Mouse (Mus musculus): ENCODE measurements around the gene Iqck.

Gene Iqck

DNA sequence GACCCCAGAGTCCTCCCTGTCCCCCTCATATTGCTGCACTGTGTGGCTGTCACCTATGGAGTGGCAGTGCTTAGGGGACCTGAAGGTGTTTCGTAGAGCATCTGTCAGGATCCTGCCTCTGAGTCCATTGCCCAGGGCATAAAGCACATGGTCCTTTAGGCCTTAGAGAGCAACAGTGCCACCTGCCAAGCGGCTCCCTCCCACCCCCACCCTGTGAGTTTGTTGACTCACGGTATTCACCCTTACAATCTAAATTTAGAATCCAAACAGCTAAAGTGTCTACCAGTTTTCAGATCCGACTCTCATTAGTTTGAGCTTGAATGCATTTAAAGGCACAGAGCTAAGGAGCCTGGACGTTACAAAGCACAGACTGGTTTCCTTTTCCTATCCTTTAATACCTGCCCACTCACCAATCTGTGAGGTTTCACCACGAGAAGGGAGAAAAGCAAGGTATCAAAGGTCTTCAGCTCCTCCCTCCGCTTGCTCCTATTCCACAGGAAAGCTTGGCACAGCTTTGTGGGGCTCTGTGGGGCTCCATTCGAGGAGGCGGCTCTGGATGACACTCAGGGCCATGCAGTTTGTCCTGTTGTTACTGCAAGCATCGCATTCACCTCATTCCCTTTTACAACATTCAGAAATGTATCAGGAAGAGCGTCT, 98.2 kb downstream of the Iqck start:
- DNase-seq (ENCODE audit: low spot score), result no peak

GRCm38 (mm10) chr7:118954968-118955367, 99.4 kb downstream of the Iqck start:
- no peak for DNase-seq (ENCODE audit: low spot score)

DNA sequence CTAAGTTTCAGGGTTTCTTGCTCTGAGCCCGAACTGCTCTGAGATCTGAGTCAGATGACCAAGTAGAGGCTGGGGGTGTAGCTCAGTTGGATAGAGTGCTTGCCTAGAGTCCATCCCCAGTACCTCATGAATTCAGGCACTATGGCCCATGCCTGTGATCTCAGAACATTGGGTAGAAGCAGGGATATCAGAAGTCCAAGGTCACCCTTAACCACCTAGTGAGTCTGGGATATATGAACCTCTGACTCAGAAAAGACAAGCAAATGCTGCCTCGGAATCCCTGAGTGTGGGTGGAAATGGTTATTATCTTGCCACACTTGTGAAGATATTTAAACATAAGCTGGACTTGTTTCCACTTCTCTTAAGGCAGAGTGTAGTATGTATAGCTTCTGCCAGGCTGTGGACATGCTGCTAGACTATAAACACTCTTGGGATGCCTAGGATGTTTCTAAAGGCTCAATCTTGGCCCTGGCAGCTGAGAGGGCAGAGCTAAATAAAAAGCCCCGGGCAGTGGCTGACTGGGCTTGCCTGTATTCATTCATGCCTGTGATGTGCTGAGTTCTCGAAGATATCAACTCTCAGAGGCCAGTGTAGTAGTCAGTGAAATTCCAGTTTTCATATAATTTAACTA, 101.2 kb downstream of the Iqck start:
- DNase-seq (ENCODE audit: low spot score), result no peak

GRCm38 (mm10) chr7:118959209-118959608, 103.7 kb downstream of the Iqck start:
- DNase-seq (ENCODE audit: low spot score), result no peak

DNA sequence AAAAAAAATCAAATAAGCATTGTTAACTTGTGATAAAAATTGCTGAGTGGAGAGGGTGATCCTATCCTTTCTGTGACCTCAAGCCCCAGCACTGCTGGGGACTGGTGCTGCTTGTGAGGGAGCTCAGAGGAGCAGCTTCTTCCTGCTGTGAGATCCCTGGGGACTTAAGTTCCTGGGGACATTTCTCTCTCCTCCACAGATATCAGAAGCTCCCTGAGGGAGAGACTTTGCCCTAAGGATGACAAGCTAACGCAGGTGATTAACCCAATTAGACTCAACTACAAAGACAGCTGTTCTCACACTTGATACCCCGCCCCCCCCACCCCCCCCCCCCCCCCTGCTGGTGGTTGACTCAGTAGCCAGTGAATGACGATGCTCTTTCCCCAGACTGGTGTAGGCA, 109.2 kb downstream of the Iqck start:
- no peak for DNase-seq (ENCODE audit: low spot score)

GRCm38 (mm10) chr7:118965198-118965597, 109.6 kb downstream of the Iqck start:
- no peak for DNase-seq (ENCODE audit: low spot score)

DNA sequence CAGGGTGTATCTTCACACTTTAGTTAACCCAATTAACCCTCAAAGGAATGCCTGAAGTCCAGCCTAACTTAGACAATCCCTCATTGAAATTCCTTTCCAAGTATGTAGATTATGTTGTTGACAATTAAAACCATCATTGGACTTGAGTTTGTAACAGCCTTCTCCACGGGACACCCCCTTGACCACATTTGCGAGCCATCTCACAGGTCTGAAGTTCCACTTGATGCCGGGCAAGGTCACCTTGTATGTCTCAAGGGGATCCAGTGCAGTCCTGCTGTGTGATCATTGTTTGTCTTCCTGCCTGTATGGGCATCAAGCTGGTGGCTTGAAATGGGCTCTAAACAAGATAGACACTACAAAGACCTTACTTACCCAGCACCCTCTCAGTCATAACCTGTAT, 113.3 kb downstream of the Iqck start:
- DNase-seq (ENCODE audit: low spot score), result no peak

- DNase-seq (ENCODE audit: low spot score), result no peak
Observed at GRCm38 (mm10) chr7:118971499-118971898, 115.9 kb downstream of the Iqck start.

DNA sequence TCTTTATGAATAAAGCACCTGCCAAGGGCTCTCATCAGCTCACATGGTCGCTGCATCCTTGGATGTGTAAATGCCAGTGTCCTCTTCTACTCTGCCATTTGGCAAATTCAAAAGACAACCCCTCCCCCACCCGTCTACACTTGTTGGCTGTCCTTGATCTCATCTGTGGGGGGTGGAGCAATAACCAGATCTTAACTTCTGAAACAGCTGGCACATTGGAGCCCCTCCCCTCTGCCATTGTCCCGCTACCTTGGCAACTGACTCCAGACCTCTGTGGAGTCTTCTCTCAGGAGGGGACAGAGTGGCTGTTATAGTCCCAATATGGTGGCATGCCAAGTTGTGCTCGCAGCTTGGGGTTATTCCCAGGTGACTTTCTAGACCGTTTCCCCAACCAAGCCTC, 116.8 kb downstream of the Iqck start:
- no peak for DNase-seq (ENCODE audit: low spot score)

- no peak for DNase-seq (ENCODE audit: low spot score)
Observed at GRCm38 (mm10) chr7:118973377-118973776, 117.8 kb downstream of the Iqck start.

- no peak for DNase-seq (ENCODE audit: low spot score)
Observed at GRCm38 (mm10) chr7:118975837-118976236, 120.3 kb downstream of the Iqck start.

- DNase-seq (ENCODE audit: low spot score), result peak; percentile 51
Observed at GRCm38 (mm10) chr7:118976414-118977166, 121.0 kb downstream of the Iqck start.

GRCm38 (mm10) chr7:118977167-118977543, 121.6 kb downstream of the Iqck start:
- no peak for DNase-seq (ENCODE audit: low spot score)

DNA sequence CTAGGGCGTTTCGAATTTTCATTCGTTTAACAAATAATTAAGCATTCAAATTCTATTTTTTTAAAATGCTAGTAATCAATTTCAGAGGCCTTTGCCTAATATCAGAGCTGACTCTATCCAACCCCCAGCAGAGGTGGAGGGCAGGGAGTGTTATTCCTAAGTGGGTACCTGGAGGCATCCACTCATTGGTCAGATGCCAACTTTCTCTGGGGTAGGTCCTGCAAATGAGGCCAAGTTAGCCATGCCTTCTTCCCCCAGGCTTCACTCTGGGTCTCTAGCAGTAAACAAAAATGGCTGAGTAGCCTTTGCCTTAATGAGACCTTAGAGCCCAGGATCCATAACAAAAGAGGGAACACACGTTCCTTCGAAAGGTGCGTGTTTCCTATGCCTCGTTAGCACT, 123.6 kb downstream of the Iqck start:
- no peak for DNase-seq (ENCODE audit: low spot score)

DNA sequence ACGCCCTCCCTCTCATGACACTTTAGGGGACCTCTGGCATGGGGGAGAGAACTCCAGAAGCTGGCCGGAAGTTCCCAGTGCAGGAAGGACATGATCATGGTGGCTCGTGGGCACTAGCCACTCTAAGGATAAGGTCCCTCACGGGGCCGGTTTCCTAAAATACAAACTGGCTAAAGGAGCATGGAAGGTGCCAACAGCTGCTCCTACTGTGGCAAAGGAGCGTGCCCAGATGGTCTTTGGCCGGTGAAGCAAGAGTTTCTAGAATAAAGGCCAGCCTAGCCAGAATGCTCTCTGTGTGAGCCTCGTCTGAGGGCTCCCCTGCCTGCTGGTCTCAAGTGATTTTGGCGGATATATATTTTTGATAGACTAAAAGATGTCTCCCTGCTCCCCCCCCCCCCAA, 124.2 kb downstream of the Iqck start:
- no peak for DNase-seq (ENCODE audit: low spot score)

- no peak for DNase-seq (ENCODE audit: low spot score)
Observed at GRCm38 (mm10) chr7:118981346-118981745, 125.8 kb downstream of the Iqck start.

DNA sequence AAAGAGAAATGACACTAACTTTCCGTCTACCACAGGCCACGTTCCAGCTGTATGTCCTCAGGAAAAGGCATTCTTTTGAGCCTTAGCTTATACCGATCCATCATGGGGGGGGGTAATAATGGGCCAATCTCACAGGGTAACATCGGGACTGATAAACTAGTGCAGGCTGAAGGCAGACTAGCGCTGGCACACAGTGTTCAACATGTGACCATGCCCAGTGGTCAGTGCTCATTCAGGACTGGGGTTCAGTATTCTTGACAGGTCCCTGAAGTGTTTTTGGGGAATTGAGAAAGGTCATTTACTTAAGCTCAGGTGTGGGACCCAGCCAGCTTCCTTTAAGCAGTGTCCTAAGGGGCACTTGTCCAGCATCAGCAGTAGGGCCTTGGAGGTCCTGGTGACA, 126.3 kb downstream of the Iqck start:
- DNase-seq (ENCODE audit: low spot score), result no peak

- DNase-seq (ENCODE audit: low spot score), result no peak
Observed at GRCm38 (mm10) chr7:118982586-118982985, 127.0 kb downstream of the Iqck start.

DNA sequence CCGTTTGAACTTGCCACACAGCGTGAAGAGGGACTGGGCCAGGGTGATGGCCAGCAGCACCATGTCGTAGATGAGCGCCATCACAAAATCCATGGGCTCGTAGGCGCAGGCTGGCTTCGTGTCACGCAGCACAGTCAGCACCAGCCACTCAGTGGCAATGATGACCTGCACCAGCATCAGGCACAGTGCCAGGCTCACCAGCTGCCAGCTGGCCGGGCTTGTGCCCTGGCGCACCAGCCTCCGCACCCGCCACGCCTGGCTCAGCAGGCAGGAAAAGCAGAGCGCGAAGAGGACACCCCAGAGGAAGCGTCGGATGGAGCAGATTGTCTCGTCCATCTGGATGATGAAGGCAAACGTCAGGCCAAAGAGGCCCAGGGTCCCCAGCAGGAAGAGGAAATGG, 128.4 kb downstream of the Iqck start:
- peak; percentile 59 for DNase-seq (ENCODE audit: low spot score)

- DNase-seq (ENCODE audit: low spot score), result no peak
Observed at GRCm38 (mm10) chr7:118985786-118986185, 130.2 kb downstream of the Iqck start.

DNA sequence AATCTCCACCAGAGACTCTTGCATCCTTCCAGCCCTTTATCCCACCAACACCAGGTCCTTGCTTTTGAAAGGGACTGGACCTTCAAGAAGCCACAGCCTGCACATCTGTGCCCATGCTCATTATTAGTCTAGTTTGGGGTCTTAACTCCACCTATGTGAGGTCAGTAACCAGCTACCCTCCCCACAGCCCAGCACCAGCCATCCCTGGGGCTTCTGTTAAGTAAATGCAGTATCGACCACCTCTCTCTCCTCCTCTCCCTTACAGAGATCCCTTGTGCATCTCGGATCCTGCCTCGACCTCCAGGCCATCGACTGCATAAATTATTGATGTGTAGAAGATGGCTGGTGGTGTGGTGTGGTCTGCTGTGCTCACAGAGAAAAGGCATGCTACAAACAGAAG, 130.8 kb downstream of the Iqck start:
- DNase-seq (ENCODE audit: low spot score), result no peak

DNA sequence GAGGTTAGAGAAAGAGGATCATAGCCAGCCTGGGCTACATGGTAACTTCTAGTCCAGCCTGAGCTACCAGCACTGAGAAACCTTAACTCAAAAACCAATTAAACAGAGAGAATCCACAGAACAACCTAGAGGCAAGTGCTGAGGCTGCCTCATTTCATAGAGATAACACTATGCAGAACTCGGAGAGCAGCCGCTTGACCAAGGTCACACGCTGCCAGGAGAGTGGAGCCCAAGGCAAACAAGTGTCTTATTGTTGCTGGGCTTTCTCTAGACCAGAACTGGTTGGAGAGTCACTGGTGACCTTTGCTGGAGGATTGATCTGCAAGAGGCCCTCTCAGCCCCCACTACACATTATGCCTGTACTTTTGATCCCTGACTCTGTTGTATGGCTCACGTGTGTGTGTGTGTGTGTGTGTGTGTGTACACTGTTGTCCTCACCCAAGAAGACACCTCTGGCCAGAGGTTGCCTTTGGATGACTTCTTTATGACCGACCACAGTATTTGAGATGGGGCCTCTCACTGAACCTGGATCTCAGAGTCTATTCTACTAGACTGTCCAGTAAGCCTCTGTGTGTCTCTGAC, 133.8 kb downstream of the Iqck start:
- DNase-seq (ENCODE audit: low spot score), result no peak

GRCm38 (mm10) chr7:118990282-118990681, 134.7 kb downstream of the Iqck start:
- DNase-seq (ENCODE audit: low spot score), result no peak
